Mouse (Mus musculus) MEL (cell line): ENCODE measurements around the gene Snapc2.

Experiments
- CTCF ChIP-seq, 3 experiments: IDR thresholded peaks in 2 of 3; conservative IDR thresholded peaks in 1 of 3; 2 replicates each; pipeline ENCODE4 v1.5.1; 2011 to 2012; ENCODE audit warnings: low read length in 3 of 3, low read depth in 2 of 3, mild to moderate bottlenecking in 2 of 3, improper control_type of control experiment in 1 of 3, inconsistent platforms in 1 of 3, mixed read lengths in 1 of 3, moderate library complexity in 1 of 3; ENCODE audit not compliant: control insufficient read depth in 1 of 3, insufficient read depth in 1 of 3, poor library complexity in 1 of 3, severe bottlenecking in 1 of 3
- MYC ChIP-seq: IDR thresholded peaks from 2 replicates; pipeline ENCODE4 v1.6.1; 2011; ENCODE audit warnings: low read depth, mild to moderate bottlenecking, low read length, improper control_type of control experiment, moderate library complexity
- ZNF384 ChIP-seq: IDR thresholded peaks from 2 replicates; pipeline ENCODE4 v1.6.1; 2012; ENCODE audit warnings: low read depth, mild to moderate bottlenecking, inconsistent platforms, low read length, improper control_type of control experiment

GRCm38 (mm10) chr8:4276111-4276465 is 23.2 kb downstream of the Snapc2 start:
- TF ChIP-seq ZNF384 (no peak), MYC (no peak; the same call in 1 of the 2 replicates), CTCF (IDR thresholded peaks at IDR 0.05 in 2 of 3, conservative IDR thresholded peaks at IDR 0.05 in 1 of 3; ENCODE audit: control insufficient read depth in 1 of 3, insufficient read depth in 1 of 3, low read depth in 2 of 3, low read length in 3 of 3, poor library complexity in 1 of 3, severe bottlenecking in 1 of 3) (no peak)
